Mouse (Mus musculus) CD4-positive helper T cell, adult 2 months (primary cell): ENCODE results near the gene Il9.

ENCODE experiments used
- DNase-seq: peaks from one replicate; pipeline ENCODE4 v3.0.0-alpha.2; 2012; ENCODE audit warnings: low read depth, missing footprints, low spot score

Il9 gene

DNA sequence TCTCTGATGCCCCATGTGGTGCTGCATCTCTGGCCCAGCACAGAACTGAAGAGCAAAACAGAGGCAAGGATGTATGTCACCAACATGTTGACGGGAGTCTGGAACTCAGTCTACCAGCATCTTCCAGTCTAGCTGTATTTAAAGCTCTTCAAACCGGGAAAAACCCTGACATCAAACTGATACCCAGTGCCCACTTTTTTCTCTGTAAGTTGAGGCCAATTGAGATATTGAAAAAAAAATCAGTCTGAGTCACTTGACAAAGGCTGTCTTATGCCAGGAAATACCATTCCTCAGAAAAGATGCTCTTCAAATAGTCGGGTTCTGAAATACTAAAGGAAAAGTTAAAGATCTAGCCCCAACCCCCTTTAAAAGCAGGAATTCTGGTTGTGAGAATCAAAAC is at the start of gene Il9:
Gene Il9 (minus strand): TSS at position 101 of the 400 bp plus-strand sequence.
- no peak for DNase-seq

DNA sequence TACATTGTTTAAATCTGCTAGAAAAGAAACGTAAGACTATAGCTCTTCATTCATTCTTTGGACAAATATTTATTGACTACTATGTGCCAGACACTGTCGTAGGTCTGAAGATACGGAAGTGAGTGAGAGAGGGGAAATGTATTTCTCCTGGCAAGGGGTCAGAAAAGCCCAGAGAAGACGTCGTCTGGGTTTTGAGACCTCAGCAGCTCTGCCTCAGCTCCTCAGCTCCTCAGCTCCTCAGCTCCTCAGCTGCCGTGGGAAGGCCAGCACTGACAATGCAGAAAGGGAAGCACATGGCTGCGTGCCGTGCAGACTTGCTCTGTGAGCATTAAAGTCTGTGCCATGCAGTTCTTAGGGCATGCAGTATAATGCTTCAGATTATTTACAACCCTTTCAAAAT is 47.6 kb upstream of the Il9 start:
- DNase-seq, result no peak

DNA sequence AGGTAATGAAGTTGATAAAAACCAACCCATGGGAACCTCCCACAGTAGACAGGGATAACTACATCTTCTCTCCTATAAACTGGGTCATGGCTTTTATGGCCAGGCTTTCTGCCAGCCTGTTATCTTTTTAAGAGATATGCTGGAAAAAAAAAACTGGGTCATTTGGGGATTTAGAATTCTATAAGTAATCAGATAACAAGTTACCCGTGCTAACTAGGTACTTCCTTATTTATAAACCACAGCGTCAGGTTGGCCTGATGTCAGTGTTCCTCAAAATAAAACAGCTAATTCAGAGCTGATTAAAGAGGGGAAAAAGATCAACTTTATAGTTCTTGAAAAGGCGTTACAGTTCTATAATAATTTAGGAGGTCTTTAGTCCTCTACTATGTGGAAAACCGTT is 47.0 kb upstream of the Il9 start:
- DNase-seq, result no peak

DNA sequence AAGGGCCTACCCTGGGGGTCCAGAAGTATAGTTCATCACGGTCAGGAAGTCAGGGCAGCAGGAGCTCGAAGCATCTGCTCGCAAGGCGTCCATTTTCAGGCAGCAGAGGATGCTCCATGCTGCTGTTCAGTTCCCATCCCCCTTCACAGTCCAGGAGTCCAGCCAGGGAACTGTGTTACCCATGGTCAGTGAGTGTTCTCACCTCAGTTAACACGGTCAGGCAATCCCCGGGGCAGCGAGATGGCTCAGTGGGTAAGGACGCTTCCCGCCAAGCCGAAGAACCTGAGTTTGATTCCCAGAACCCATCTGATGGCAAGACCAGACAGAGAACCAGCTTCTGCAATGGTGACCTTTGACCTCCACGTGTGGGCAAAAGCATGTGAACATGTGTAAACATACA is 46.2 kb upstream of the Il9 start:
- no peak for DNase-seq

DNA sequence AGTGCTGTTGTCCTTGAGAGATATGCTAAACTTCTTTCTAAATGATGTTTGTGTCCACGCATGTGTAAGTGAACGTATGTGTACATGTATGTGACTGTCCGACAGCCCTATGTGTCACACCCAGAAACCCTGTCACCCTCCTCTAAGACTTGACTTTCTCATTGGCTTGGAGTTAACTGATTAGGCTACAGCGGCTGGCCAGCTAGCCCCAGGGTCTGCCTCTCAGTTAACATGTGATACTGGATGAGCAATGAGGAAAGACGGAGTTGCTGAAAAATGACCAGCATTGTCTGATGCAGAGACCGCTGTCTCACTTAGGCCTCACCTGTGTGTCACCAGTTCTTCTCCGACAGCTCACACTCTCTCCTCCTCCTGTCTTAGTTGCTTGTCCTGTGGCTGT is 45.8 kb upstream of the Il9 start:
- no peak for DNase-seq

DNA sequence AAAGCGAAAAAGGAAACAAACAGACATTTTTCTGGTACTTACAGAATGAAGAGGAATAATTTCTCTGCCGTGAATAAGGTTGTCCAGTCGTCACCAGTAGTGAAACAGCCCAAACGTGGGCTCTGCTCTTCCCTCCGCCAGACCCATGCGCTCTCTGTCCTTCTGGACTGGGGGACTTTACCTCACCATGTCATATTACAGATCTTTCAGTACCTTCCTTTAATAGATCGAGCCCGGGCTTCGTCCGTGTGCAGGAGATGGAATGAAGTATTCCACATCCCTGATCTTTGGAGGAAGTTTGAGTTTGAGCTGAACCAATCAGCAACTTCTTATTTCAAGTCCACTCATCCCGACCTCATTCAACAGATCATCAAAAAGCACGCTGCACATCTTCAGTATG is 44.8 kb upstream of the Il9 start:
- DNase-seq, result no peak

DNA sequence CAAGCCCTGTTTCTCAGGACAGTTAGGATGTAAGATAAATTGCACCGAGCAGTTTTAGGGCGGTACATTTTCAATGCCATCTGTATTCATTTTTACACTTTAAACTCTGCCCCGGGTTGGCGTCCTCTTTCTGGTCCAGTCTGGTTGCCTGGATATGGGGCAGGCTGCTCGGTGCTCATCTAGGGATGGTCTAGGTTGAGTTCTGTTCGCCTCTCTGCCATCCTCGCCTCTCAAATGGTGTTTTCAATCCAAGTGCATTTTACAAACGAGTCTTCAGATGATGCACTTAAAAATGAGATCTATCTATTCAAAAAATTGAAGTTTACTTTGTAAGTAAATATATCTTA is 40.7 kb upstream of the Il9 start:
- DNase-seq, result no peak

DNA sequence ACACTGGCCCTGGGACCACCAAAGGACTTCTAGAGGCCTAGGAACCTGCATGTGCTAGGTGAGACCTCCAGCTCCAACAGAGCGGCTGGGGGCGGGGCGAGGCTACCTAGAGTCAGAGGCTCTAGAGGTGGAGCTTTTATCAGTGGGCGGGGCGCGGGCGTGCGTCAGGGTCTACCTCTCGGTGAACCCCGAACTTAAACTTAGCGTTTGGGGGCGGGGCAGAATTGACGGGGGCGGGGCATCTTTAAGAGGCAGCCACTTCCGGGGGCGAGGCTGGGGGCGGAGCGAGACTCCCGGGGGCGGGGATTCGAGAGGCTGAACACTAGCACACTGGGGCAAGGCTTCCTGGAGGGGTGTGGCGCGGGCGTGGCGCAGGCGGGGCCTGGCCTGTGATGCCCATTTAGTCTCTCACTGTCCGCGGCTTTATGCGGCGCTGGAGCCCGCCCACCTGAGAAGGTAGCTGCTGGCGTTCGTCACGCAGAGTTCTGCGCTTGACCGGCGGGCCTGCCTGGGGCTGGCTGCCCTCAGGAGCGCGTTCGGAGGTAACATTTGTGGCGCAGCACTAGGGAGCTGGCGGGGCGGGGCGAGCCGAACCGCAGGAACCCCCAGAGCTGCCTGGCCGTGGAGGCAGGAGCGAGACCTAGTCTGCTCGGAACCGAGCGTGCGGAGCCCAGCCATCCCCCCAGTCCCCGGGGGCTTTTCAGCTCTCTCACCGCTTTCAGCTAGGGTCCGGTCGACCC is 40.2 kb upstream of the Il9 start, which contains the start of gene Fbxl21:
Gene Fbxl21 (plus strand): TSS at position 392 of the 740 bp plus-strand sequence.
- peak; percentile 88 for DNase-seq

DNA sequence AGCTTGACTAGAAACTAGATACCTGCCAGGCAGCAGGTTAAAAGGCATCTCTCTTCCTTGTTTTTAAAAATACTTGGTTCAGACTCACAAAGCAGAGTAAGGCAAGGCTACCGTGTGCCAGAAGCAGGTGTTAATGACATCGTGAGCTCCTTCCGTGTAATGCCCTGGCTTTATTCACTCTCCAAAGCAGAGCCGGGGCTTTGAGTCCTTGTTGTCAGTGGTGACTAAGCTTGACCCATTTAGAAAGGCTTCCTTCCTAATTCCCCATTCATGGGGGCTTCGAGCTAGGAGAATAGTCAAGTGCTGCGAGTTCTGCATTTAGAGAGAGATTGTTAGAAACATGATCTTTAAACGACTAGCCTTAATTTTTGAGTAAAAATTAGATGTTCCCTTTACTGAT is 34.8 kb upstream of the Il9 start:
- no peak for DNase-seq

DNA sequence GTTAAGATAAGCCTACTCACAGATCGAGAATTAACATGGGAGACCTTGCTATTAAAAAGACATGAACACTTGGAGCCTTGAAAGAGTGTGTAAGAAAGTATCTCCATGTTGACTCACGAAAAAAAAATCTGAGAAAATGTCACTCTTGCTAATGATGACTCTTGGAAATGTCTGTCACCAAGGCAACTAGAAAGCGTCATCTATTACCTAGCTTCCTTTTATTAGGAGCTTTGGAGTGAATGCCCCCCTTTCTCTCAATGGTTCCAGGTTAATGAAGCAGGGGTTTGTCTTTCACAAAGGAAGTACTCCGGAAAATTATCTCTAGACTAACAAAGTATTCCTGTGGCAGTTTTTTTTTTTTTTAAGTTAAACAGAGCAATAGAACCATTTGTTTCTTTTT is 34.3 kb upstream of the Il9 start:
- DNase-seq, result no peak

DNA sequence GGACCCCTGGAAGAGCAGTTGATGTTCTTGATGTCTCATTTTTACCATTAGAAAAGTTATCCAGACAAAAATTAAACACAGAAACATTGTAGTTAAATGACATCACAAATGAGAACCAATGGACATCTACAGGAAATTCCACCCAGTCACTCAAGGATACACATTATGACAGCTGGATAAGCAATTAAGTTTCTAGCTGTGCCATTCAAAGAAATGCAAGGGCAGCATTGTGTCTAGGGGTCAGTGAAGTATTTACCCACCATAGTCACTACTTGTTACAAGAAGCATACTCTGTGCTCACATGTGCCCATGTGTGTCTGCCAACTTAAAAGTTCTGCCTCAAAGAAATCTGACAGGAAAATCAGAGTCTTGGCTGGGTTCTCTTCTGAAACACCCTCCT is 31.5 kb upstream of the Il9 start:
- DNase-seq, result no peak

DNA sequence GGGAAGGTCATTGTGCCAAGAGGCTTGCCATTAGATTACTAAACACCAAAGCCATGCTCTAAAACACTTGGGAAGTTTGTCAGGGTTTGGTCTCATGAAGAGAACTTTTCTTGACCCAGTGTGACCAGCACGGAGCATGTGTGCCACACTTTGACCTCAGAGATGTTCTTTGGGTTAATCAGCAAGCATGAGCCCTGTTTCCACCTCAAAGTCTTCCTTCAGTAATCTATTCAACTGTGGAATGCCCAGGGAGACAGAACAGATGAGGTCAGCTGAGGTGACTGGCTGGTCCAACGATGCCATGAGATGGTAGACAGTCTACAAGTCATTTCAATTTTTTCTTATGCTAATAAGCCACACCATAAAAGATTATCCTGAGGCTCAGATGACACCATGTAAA is 27.8 kb upstream of the Il9 start:
- DNase-seq, result no peak

DNA sequence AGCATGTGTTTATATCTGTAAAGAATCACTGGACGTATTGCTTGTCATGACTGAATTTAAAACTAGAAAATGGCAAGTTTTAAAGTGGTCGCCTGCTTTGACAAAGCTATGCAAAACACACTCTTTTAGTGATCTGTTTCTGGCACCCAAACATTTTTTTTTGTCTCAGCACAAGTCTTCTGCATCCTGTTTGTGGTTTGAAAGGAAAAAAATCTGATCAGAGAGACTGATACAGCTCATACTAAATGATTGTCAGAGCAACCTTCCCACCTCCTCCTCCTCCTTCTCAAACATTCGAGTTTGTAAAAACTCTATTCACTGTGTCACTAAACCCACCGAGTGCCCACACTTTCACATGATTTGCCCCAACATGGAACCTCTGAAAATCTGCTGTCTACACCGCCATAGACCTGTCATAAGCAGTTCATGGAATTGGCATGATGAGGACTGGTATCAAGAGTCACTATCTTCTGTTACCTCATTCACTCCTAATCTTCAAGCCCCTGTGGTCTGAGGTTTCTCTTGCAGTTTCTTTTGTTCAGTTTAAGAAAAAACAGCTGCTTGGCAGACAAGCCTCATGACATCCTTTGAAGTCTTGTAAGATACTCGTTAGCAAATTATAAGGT is 24.9 kb upstream of the Il9 start:
- peak; percentile 86 for DNase-seq

DNA sequence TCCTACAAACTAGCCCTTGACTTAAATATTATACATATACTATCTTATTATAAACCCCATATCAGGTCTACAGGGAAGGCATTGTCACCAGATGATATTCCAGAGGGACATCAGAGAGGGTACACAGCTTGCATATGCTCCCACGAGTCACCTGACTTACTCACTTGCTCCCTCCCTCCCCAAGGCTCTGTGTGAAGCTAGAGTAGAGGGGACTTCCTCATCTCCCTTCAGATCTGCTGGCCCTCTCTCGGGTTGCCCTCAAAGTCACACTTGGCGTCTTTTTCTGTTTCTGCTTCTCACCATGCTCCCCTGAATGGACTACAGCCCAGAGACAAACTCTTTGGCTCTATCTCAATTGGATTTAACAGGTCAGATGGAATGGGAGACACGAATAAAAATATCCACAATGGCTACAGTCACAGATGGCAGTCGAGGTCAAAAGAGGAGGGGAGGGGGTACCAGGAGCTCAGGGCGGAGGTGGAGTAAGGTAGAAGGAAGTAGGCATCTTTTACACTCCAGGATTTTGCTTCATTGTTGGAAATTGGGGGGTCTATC is 19.9 kb upstream of the Il9 start:
- no peak for DNase-seq

DNA sequence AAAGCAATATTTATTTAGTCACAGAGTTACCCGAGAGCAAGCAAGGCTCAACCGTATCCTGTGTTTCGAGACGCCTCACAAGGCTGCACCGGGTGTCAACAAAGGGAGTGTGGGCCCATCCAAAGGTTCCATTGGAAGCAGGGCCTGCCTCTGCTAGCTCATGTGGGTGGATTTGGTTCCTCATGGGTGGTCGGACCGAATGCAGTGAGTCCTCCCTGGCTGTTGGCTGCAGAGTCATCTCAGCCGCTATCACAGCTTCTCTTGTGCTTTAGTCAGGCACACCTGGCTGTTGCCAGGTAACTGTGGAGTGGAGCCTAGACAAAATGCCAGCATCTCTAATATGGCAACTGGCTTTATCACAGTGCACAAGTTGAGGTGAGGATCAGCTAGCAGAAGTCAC is 18.6 kb upstream of the Il9 start:
- no peak for DNase-seq

DNA sequence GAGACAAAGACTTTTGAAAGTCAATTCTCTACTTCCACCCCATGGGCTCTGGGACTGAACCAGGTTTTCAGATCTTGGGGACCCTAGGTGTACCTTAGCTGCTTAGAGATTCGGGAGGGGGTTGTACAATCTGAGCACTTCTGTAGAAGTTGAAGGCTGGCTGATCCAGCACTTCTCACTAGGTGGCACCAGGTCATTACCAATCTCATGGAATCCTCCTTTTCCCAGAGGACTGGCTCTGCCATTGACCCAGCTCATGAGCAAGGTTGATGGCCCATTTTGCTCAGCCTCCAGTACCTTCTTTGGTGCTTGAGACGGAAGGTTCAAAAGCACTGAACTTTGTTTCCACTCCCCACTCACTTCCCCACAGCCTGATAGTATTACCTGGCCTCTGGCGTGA is 18.1 kb upstream of the Il9 start:
- no peak for DNase-seq

DNA sequence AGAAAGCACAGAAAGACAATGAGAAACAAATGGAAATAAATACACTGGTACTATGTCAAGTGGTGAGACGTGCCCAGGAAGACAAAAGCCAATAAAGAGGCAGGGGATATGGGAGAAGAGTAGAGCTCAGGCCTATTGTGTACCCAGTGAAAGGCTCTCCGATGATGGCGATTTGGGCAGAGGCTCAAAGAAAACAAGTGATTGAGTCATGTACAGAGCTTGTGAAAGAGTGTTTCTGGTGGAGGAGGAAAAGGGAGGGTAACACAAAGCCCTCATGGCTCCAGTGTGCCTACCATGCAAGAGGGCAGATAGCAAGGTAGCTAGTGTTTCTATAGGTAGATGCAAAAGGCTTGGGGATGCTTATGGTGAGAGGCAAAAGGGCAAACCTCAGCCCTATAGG is 12.4 kb upstream of the Il9 start:
- no peak for DNase-seq

DNA sequence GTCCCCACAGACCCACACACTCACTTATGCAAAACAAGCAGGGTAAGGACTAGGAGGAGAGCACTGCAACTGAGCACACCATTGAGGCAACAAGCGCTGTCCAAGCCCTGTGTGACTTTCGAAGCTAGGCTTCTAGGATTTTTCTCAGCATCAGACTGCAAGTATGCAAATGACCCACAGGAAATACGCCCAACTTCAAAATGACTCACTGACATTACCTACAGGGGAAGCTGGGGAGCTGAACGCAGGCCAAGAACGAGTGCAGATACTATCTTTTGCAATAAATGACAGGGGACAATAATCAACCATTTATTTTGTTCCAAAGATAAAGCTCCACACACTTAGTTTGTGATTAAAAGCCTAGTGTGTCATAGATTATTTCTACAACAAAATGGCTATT is 6.0 kb upstream of the Il9 start:
- peak; percentile 22 for DNase-seq

DNA sequence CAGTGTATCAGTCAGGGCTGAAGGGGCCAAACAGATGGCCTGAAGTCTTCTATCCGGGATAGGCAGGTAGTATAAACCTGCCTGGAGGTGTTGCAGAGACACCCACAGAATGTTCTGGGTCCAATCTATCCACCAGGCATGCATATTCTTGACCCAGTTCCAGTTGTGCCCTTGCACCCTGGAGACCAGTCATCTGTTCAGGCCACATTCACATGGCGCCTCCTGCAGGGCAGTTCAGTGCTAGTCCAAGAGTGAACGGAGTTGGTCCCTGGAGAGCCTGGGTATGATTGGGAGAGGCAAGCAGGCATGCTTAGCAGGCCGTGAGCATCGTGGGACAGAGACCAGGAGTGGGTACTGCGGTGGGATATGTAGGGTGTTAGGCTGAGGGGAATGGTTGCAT is 4.0 kb downstream of the Il9 start:
- DNase-seq, result no peak

DNA sequence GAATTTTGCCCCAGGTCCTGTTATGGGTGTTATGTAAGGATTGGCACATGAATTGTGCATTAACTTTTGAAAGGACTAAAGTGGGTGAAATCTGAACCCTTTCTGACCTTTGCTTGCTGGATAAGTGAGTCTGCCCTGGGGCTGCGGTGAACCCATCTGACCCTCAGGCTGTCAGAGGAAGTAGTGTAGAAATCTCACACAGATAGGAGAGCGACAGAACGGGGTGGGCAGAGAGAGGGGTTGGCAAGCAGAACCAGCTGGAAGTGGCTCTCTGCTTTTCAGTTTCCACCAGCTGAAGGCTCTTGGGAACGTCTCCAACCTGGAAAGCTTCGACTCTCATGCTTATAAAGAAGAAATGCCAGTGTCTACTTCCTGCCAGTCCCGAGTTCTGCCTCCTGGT is 4.8 kb downstream of the Il9 start:
- DNase-seq, result no peak

DNA sequence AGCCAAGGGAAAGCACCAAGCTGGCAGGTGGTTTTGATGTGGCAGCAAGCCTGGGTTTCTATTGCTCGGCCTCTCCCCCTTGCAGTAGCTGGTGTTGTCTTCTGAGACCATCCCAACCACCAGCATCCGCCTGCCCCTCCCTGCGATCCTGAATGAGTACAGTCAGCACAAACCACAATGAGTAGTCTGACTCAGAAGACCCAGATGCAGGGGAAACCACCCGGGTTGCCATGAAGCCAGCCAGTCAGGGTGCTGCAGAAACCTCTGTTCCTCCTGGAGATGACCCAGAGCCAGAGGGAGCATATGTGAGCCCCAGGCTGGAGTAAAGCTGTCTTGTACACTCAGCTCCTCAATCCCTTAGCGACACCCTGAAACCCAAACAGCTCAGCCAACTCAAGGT is 5.3 kb downstream of the Il9 start:
- peak; percentile 86 for DNase-seq

DNA sequence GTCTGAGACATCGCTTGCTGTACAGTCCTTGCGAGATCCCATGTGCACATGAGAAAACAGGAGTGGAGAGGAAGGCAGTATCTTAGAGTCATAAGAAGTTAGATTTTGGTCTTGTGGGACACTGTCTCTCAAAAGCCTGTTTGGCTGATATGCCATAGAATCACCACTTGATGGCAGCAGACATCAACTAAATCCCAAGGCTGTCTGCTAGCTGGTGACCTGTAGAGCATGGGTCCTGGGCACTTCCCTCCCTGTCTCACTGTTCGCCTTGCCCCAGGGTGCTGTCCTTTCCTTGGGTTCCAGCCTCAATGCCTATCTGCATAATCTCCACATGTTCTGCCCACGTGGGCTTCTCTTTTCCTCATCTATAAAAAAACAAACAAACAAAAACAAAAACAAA is 6.7 kb downstream of the Il9 start:
- DNase-seq, result peak; percentile 66

DNA sequence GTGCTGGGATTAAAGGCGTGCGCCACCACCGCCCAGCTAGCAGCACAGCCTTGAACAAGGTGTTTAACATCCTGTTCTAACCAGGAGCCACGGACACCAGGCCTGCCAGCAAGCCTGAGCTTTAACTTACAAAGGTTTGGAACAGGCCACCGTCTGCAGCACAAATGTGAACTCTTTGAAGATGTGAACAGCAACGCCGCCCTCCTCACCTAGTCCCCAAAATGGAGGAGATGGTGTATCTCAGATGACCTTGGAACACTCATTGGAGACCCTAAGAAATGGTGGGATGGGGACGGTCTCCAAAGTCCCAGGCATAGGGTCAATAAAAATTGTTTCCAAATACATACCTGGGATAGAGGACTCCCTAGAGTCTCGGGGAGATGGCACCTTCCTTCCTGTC is 9.4 kb downstream of the Il9 start:
- no peak for DNase-seq
